ENCODE assay signal across 26 mouse cellular contexts in genomic region chr15:20666650-20667049, GRCm38 (mm10). TPM values are rescaled to one million over a fixed set of nuclear protein-coding genes. Genes with fewer than 3 reads are reported as not detected.
"Had no signal": no experiment of that assay in that cellular context is flagged by ENCODE, and none has a peak within 500 bp of the region (broad histone marks: within the 10 kb centered on the region; RNA-seq: fewer than 3 reads in every experiment).

Acot10 (minus strand) TSS chr15:20666750.

- H3K27me3 ChIP-seq: embryonic facial prominence, embryonic 12.5 days; embryonic facial prominence, embryonic 13.5 days; embryonic facial prominence, embryonic 15.5 days; forebrain, embryonic 12.5 days; forebrain, embryonic 13.5 days; forebrain, embryonic 15.5 days had no signal

- DNase-seq: cerebellum, adult 8-10 months; cerebellum, adult 9-10 months; cerebellum, adult 9-11 months; cerebellum, postnatal 25 days; cerebellum, postnatal 36 days; embryo, embryonic 11 days; forebrain, postnatal 0 days; gastrocnemius, adult 2 months; gastrocnemius, postnatal 10 days; gastrocnemius, postnatal 14 days; gastrocnemius, postnatal 25 days; gastrocnemius, postnatal 36 days; heart, adult 11 months; heart, adult 2 months had no signal

- H3K36me3 ChIP-seq: embryonic facial prominence, embryonic 10.5 days; embryonic facial prominence, embryonic 12.5 days; embryonic facial prominence, embryonic 13.5 days; embryonic facial prominence, embryonic 15.5 days; forebrain, embryonic 10.5 days; forebrain, embryonic 12.5 days; forebrain, embryonic 15.5 days had no signal

- H3K27ac ChIP-seq: embryonic facial prominence, embryonic 10.5 days; embryonic facial prominence, embryonic 12.5 days; embryonic facial prominence, embryonic 13.5 days; embryonic facial prominence, embryonic 15.5 days; forebrain, embryonic 10.5 days; forebrain, embryonic 12.5 days; forebrain, embryonic 13.5 days; forebrain, embryonic 15.5 days; gastrocnemius, adult 2 months; heart, adult 2 months had no signal

- H3K4me1 ChIP-seq: embryonic facial prominence, embryonic 10.5 days; embryonic facial prominence, embryonic 12.5 days; embryonic facial prominence, embryonic 13.5 days; embryonic facial prominence, embryonic 15.5 days; forebrain, embryonic 10.5 days; forebrain, embryonic 12.5 days; forebrain, embryonic 13.5 days; forebrain, embryonic 15.5 days had no signal

- H3K4me3 ChIP-seq: embryonic facial prominence, embryonic 10.5 days; embryonic facial prominence, embryonic 12.5 days; embryonic facial prominence, embryonic 13.5 days; embryonic facial prominence, embryonic 15.5 days; erythroblast, embryonic 14.5 days; forebrain, embryonic 10.5 days; forebrain, embryonic 12.5 days; forebrain, embryonic 13.5 days; forebrain, embryonic 15.5 days; gastrocnemius, adult 2 months; heart, adult 2 months had no signal

RNA-seq across cellular contexts. Expression of gene Acot10, which starts in this region (rescaled TPM):
- polyA plus RNA-seq: embryonic facial prominence, embryonic 10.5 days; embryonic facial prominence, embryonic 11.5 days; erythroblast, embryonic 14.5 days; forebrain, embryonic 10.5 days; forebrain, embryonic 11.5 days; forebrain, embryonic 12.5 days; forebrain, embryonic 16.5 days; heart, adult 2 months had no signal
